Mouse (Mus musculus) c-Kit-positive CD71-positive TER-119-positive erythroid progenitor cells, embryonic 14.5 days (primary cell): ENCODE data around the gene Gm16451.
"Not testable (repeated sequence)": the region's sequence is repeated elsewhere in the genome, so short reads cannot be mapped to it uniquely, and the experiment has no call there.

Experiments
- DNase-seq: peaks from one replicate; pipeline ENCODE4 v3.0.0-alpha.2; 2013; ENCODE audit warnings: low spot score

Gm16451 gene

DNA sequence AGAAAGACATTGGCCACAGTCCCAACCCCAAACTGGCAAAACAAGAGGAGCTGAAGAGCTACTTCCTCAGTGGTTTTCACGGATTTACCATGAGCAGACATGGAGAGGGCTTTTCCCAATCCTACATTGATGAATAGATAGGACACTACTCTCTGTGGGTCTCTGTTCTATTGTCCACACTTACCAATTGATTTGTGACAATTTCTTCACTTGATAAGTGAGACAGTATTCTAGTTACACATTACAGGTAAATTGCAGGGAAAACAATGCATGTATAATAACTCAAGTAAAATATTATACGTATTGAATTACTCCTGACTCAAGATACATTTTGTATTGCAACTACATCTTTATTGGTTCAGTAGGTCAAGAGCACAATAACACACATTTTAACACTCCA is at the start of gene Gm16451:
TSS of gene Gm16451 (minus strand) at position 101 of the 400 bp plus-strand sequence.
- not testable (repeated sequence) for DNase-seq

- DNase-seq: not testable (repeated sequence)
These were observed 45.9 kb upstream of the Gm16451 start, which contains the start of gene Vmn1r142 for GRCm38 (mm10) chr7:22163935-22164334. Gene Vmn1r142 (minus strand): TSS chr7:22164035.

DNA sequence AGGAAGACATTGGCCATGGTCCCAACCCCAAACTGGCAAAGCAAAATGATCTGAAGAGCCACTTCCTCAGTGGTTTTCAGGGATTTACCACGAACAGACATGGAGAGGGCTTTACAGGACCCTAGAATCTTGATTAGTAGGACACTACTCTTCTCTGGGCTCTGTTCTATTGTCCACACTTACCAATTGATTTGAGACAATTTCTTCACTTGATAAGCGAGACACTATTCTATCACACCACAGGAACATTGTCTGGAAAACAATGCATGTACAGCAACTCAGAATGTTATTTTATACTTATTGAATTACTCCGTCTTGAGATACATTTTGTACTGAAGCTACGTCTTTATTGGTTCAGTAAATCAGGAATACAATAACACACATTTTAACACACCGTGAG is 16.6 kb upstream of the Gm16451 start, which contains the start of gene Gm10666:
TSS of gene Gm10666 (minus strand) at position 101 of the 400 bp plus-strand sequence.
- not testable (repeated sequence) for DNase-seq

GRCm38 (mm10) chr7:22068757-22069156 is 49.3 kb downstream of the Gm16451 start, which contains the start of gene Vmn1r139:
Gene Vmn1r139 (plus strand): TSS chr7:22069057.
- not testable (repeated sequence) for DNase-seq
